Comparison of ENCODE assay signal across 28 mouse cellular contexts in the genomic region with DNA sequence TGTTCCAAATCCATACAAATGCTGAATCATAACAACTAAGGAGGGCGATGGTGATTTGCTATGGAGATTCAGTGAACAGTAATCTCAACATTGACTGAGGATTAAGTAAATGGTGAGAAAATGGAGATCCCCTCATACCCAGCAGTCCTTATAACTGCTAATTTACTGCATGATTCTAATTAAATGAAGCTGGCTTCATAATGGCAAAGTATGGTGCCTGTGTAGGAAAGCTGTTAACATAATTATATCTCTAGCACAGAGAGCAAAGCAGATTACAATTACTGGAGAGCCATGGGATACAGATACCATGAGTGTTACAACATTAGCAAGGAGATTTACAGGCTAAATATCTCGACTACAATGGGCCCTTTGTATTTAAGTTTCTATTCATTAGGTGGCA.
DNase-seq lines count a peak whose midpoint lies in the region; ATAC-seq lines count a peak whose summit lies in the region.
"Had no signal": no experiment of that assay in that cellular context is flagged by ENCODE, and none has a peak within 500 bp of the region (broad histone marks: within the 10 kb centered on the region; RNA-seq: fewer than 3 reads in every experiment).

No protein-coding gene starts in this region.

- H3K27me3 ChIP-seq in forebrain, embryonic 11.5 days (ENCODE audit: control insufficient read depth, insufficient read depth, low read length), result no peaks in the 10 kb centered on the region
- H3K27me3 ChIP-seq in forebrain, embryonic 10.5 days (ENCODE audit: poor library complexity, severe bottlenecking), result no peaks in the 10 kb centered on the region
- H3K27me3 ChIP-seq in neural tube, embryonic 13.5 days, result no peaks in the 10 kb centered on the region
- no peaks in the 10 kb centered on the region for H3K27me3 ChIP-seq in neural tube, embryonic 15.5 days (replicated peaks)
- H3K27me3 ChIP-seq in midbrain, embryonic 15.5 days (replicated peaks), result no peaks in the 10 kb centered on the region
- H3K27me3 ChIP-seq: CH12.LX; heart, embryonic 15.5 days; liver, embryonic 15.5 days had no signal

- H3K4me2 ChIP-seq in forebrain, embryonic 11.5 days (ENCODE audit: low read depth, low read length, severe bottlenecking), result no peak overlapping the region
- no peak overlapping the region for H3K4me2 ChIP-seq in neural tube, embryonic 13.5 days
- no peak overlapping the region for H3K4me2 ChIP-seq in neural tube, embryonic 15.5 days
- no peak overlapping the region for H3K4me2 ChIP-seq in midbrain, embryonic 15.5 days
- H3K4me2 ChIP-seq: heart, embryonic 15.5 days; hindbrain, embryonic 14.5 days; liver, embryonic 15.5 days; lung, embryonic 14.5 days had no signal

- intact Hi-C loops in heart, postnatal 36 days (cut with DNase I), result no loop called here

- H3K36me3 ChIP-seq in forebrain, embryonic 11.5 days (ENCODE audit: control insufficient read depth, insufficient read depth, low read length), result no peaks in the 10 kb centered on the region
- no peaks in the 10 kb centered on the region for H3K36me3 ChIP-seq in forebrain, embryonic 10.5 days (replicated peaks)
- H3K36me3 ChIP-seq in neural tube, embryonic 13.5 days, result no peaks in the 10 kb centered on the region
- H3K36me3 ChIP-seq in neural tube, embryonic 15.5 days, result no peaks in the 10 kb centered on the region
- no peaks in the 10 kb centered on the region for H3K36me3 ChIP-seq in midbrain, embryonic 15.5 days (replicated peaks)
- H3K36me3 ChIP-seq: heart, embryonic 10.5 days; heart, embryonic 15.5 days; liver, embryonic 15.5 days had no signal

- 42% methylated on average over 2 of the region's 2 CpGs for WGBS in forebrain, embryonic 11.5 days
- 57% methylated on average over 2 of the region's 2 CpGs for WGBS in forebrain, embryonic 10.5 days
- WGBS in neural tube, embryonic 13.5 days, result 47% methylated on average over 2 of the region's 2 CpGs
- WGBS in neural tube, embryonic 15.5 days, result 47% methylated on average over 2 of the region's 2 CpGs
- WGBS in midbrain, embryonic 15.5 days, result 24% methylated on average over 2 of the region's 2 CpGs

- no peak for DNase-seq in forebrain, embryonic 11.5 days (ENCODE audit: low spot score)
- no peak for DNase-seq in forebrain, embryonic 10.5 days (ENCODE audit: extremely low spot score, low spot score)
- DNase-seq in frontal cortex, adult 2 months (ENCODE audit: extremely low spot score in 1 of 2, low spot score in 1 of 2), result no peak
- DNase-seq in heart, postnatal 36 days, result no peak
- no peak for DNase-seq in liver
- DNase-seq: adrenal gland, adult 2 months; cerebellum, adult 8-10 months; cerebellum, postnatal 36 days; gastrocnemius, postnatal 25 days; heart, adult 11 months; kidney, adult 9 months; kidney, postnatal 10 days; layer of hippocampus, adult 9-11 months; lung, embryonic 14.5 days; lung, postnatal 14 days; thymus, adult 2 months; thymus, postnatal 36 days had no signal

- H3K4me3 ChIP-seq in forebrain, embryonic 11.5 days (ENCODE audit: low read depth, low read length), result no peak overlapping the region
- no peak overlapping the region for H3K4me3 ChIP-seq in forebrain, embryonic 10.5 days
- H3K4me3 ChIP-seq in neural tube, embryonic 13.5 days, result no peak overlapping the region
- H3K4me3 ChIP-seq in neural tube, embryonic 15.5 days (replicated peaks), result no peak overlapping the region
- H3K4me3 ChIP-seq in midbrain, embryonic 15.5 days, result no peak overlapping the region
- H3K4me3 ChIP-seq: heart, embryonic 10.5 days; heart, embryonic 15.5 days; liver, embryonic 15.5 days; myocyte had no signal

- peak; percentile 77 for ATAC-seq in forebrain, embryonic 11.5 days (replicated peaks; ENCODE audit: low FRiP score)
- ATAC-seq in neural tube, embryonic 13.5 days (ENCODE audit: low read depth), result peak; percentile 65
- no peak for ATAC-seq in neural tube, embryonic 15.5 days (ENCODE audit: low FRiP score)
- 0 out of 2 replicates have a peak, but pooled peaks have one; percentile 20 for ATAC-seq in midbrain, embryonic 15.5 days (replicated peaks)
- ATAC-seq: activated CD4-positive, CD25-positive, alpha-beta regulatory T cell, adult 4 months; intestine, postnatal 0 days had no signal

- H3K9me3 ChIP-seq in forebrain, embryonic 11.5 days (ENCODE audit: control insufficient read depth, low read length), result no peaks in the 10 kb centered on the region
- H3K9me3 ChIP-seq in forebrain, embryonic 10.5 days, result peaks cover 4% of the 10 kb centered on the region; the same call in 1 of the 2 replicates
- no peaks in the 10 kb centered on the region for H3K9me3 ChIP-seq in neural tube, embryonic 13.5 days
- H3K9me3 ChIP-seq in neural tube, embryonic 15.5 days (replicated peaks), result no peaks in the 10 kb centered on the region
- H3K9me3 ChIP-seq in midbrain, embryonic 15.5 days, result no peaks in the 10 kb centered on the region
- H3K9me3 ChIP-seq: heart, embryonic 10.5 days; heart, embryonic 15.5 days; liver, embryonic 15.5 days had no signal

- no peak overlapping the region for H3K27ac ChIP-seq in forebrain, embryonic 11.5 days (ENCODE audit: low read depth, low read length)
- H3K27ac ChIP-seq in forebrain, embryonic 10.5 days, result no peak overlapping the region
- H3K27ac ChIP-seq in neural tube, embryonic 13.5 days (replicated peaks), result no peak overlapping the region
- no peak overlapping the region for H3K27ac ChIP-seq in neural tube, embryonic 15.5 days (replicated peaks)
- H3K27ac ChIP-seq in midbrain, embryonic 15.5 days, result no peak overlapping the region
- H3K27ac ChIP-seq: heart, embryonic 10.5 days; heart, embryonic 15.5 days; hindbrain, embryonic 14.5 days; liver, embryonic 15.5 days had no signal

- no peak overlapping the region for H3K9ac ChIP-seq in forebrain, embryonic 11.5 days (ENCODE audit: low read length)
- no peak overlapping the region for H3K9ac ChIP-seq in neural tube, embryonic 13.5 days
- no peak overlapping the region for H3K9ac ChIP-seq in neural tube, embryonic 15.5 days (replicated peaks)
- H3K9ac ChIP-seq in midbrain, embryonic 15.5 days, result no peak overlapping the region
- H3K9ac ChIP-seq: heart, embryonic 15.5 days; hindbrain, embryonic 14.5 days; liver, embryonic 15.5 days; lung, embryonic 14.5 days had no signal

- no peaks in the 10 kb centered on the region for H3K4me1 ChIP-seq in forebrain, embryonic 11.5 days (replicated peaks; ENCODE audit: control insufficient read depth, insufficient read depth, low read length)
- H3K4me1 ChIP-seq in forebrain, embryonic 10.5 days, result peaks cover 7% of the 10 kb centered on the region; the same call in 1 of the 2 replicates
- H3K4me1 ChIP-seq in neural tube, embryonic 13.5 days (replicated peaks), result no peaks in the 10 kb centered on the region
- no peaks in the 10 kb centered on the region for H3K4me1 ChIP-seq in neural tube, embryonic 15.5 days
- H3K4me1 ChIP-seq in midbrain, embryonic 15.5 days, result no peaks in the 10 kb centered on the region
- H3K4me1 ChIP-seq: heart, embryonic 10.5 days; heart, embryonic 15.5 days; liver, embryonic 15.5 days had no signal
